Comparison of ENCODE assay signal across 9 mouse cellular contexts in genomic region chr17:6684464-6685287, GRCm38 (mm10). TPM values are rescaled to one million over a fixed set of nuclear protein-coding genes. Genes with fewer than 3 reads are reported as not detected.
DNase-seq lines count a peak whose midpoint lies in the region; ATAC-seq and TF ChIP-seq lines count a peak whose summit lies in the region.
"Not testable (repeated sequence)": the region's sequence is repeated elsewhere in the genome, so short reads cannot be mapped to it uniquely, and the experiment has no call there.
"Had no signal": no experiment of that assay in that cellular context is flagged by ENCODE, and none has a peak within 500 bp of the region (broad histone marks: within the 10 kb centered on the region; RNA-seq: fewer than 3 reads in every experiment).

No protein-coding gene starts in this region.

- H3K27me3 ChIP-seq in forebrain, embryonic 14.5 days (replicated peaks; ENCODE audit: control insufficient read depth, insufficient read depth, low read length); heart, embryonic 15.5 days; hindbrain, postnatal 0 days (ENCODE audit: insufficient read depth, low read length); limb, embryonic 12.5 days; myocyte (ENCODE audit: control insufficient read depth, insufficient read depth, insufficient read length); stomach, embryonic 16.5 days (ENCODE audit: control insufficient read depth, insufficient read depth, low read length): not testable (repeated sequence)

- not testable (repeated sequence) for H3K36me3 ChIP-seq in forebrain, embryonic 14.5 days (ENCODE audit: control insufficient read depth, insufficient read depth, low read length); heart, embryonic 15.5 days; hindbrain, postnatal 0 days (ENCODE audit: insufficient read depth, low read length); limb, embryonic 12.5 days; myocyte (ENCODE audit: control insufficient read depth, insufficient read depth); stomach, embryonic 16.5 days (ENCODE audit: control insufficient read depth, insufficient read depth, low read length)

- not testable (repeated sequence) for TF ChIP-seq CTCF in hindbrain, postnatal 0 days (IDR thresholded peaks at IDR 0.05; ENCODE audit: low read depth)

- not testable (repeated sequence) for H3K4me3 ChIP-seq in forebrain, embryonic 14.5 days (ENCODE audit: low read depth, low read length); heart, embryonic 15.5 days; hindbrain, postnatal 0 days (ENCODE audit: low read length); limb, embryonic 12.5 days (replicated peaks); myocyte; stomach, embryonic 16.5 days (replicated peaks; ENCODE audit: low read length)

- H3K79me2 ChIP-seq in myocyte (ENCODE audit: control insufficient read depth, insufficient read depth) = not testable (repeated sequence)

- peak; percentile 81 for ATAC-seq in common myeloid progenitor, adult 5-6 weeks (replicated peaks; ENCODE audit: low read depth, poor library complexity, severe bottlenecking)
- ATAC-seq in forebrain, embryonic 14.5 days = peak; percentile 95
- peak; percentile 57 for ATAC-seq in heart, embryonic 15.5 days (replicated peaks; ENCODE audit: insufficient number of reproducible peaks, insufficient read depth, low FRiP score, low read depth)
- ATAC-seq in hindbrain, postnatal 0 days = peak; percentile 85
- ATAC-seq in limb, embryonic 12.5 days (ENCODE audit: insufficient number of reproducible peaks, insufficient read depth, low FRiP score, low TSS enrichment, low read depth) = peak; percentile 47
- ATAC-seq in megakaryocyte progenitor cell, adult 5-6 weeks (replicated peaks; ENCODE audit: poor library complexity) = peak; percentile 94
- ATAC-seq in stomach, embryonic 16.5 days (ENCODE audit: insufficient read depth, low FRiP score) = peak; percentile 77; the same call in 1 of the 2 replicates

- H3K9ac ChIP-seq in forebrain, embryonic 14.5 days (ENCODE audit: low read length); heart, embryonic 15.5 days; hindbrain, postnatal 0 days (replicated peaks; ENCODE audit: low read length); limb, embryonic 12.5 days (replicated peaks); stomach, embryonic 16.5 days (ENCODE audit: low read length): not testable (repeated sequence)

- not testable (repeated sequence) for H3K4me2 ChIP-seq in forebrain, embryonic 14.5 days (ENCODE audit: low read length); heart, embryonic 15.5 days; hindbrain, postnatal 0 days (ENCODE audit: low read depth, low read length); limb, embryonic 12.5 days; stomach, embryonic 16.5 days (ENCODE audit: low read depth, low read length)
- H3K4me2 ChIP-seq in myocyte (ENCODE audit: low read depth) = peak overlapping the region; percentile 38

- DNase-seq in forebrain, embryonic 14.5 days (ENCODE audit: low spot score) = peak; percentile 7
- not testable (repeated sequence) for DNase-seq in hindbrain, postnatal 0 days (ENCODE audit: low spot score)

- H3ac ChIP-seq in myocyte (ENCODE audit: control insufficient read depth, insufficient read length) = not testable (repeated sequence)

- not testable (repeated sequence) for H3K4me1 ChIP-seq in forebrain, embryonic 14.5 days (ENCODE audit: control insufficient read depth, insufficient read depth, low read length); heart, embryonic 15.5 days (replicated peaks); hindbrain, postnatal 0 days (ENCODE audit: insufficient read depth, low read length); limb, embryonic 12.5 days (replicated peaks); stomach, embryonic 16.5 days (ENCODE audit: control insufficient read depth, insufficient read depth, low read length)

- not testable (repeated sequence) for TF ChIP-seq POLR2A in myocyte (IDR thresholded peaks at IDR 0.05; ENCODE audit: insufficient read length, low read depth)

- no CpG with 5 or more reads among the region's 4 CpGs for WGBS in forebrain, embryonic 14.5 days
- no CpG with 5 or more reads among the region's 4 CpGs for WGBS in heart, embryonic 15.5 days
- no CpG with 5 or more reads among the region's 4 CpGs for WGBS in hindbrain, postnatal 0 days
- WGBS in limb, embryonic 12.5 days = 0% methylated on average over 1 of the region's 4 CpGs
- WGBS in stomach, embryonic 16.5 days = no CpG with 5 or more reads among the region's 4 CpGs

- not testable (repeated sequence) for H3K27ac ChIP-seq in forebrain, embryonic 14.5 days (ENCODE audit: low read depth, low read length); heart, embryonic 15.5 days; limb, embryonic 12.5 days; stomach, embryonic 16.5 days (ENCODE audit: low read length)
- peak overlapping the region; percentile 45; the same call in 1 of the 2 replicates for H3K27ac ChIP-seq in hindbrain, postnatal 0 days

- not testable (repeated sequence) for H3K9me3 ChIP-seq in forebrain, embryonic 14.5 days (replicated peaks; ENCODE audit: control insufficient read depth, low read length); heart, embryonic 15.5 days (replicated peaks); hindbrain, postnatal 0 days (ENCODE audit: low read length); limb, embryonic 12.5 days; stomach, embryonic 16.5 days (replicated peaks; ENCODE audit: control insufficient read depth, low read length)

RNA-seq across cellular contexts. Expression of gene Sytl3, which starts 25.8 kb away (rescaled TPM):
- total RNA-seq in common myeloid progenitor, adult 5-6 weeks (2017) = 1.1 TPM in 1 of 2 replicates, not detected in the other
- polyA plus RNA-seq in forebrain, embryonic 14.5 days (2014; fragmentation: Nextera tagmentation; extraction: Ambion mirVana) = 0.38 and 0.51 TPM in 2 replicates
- polyA plus RNA-seq in heart, embryonic 15.5 days (2015; fragmentation: Nextera tagmentation; extraction: Ambion mirVana) = 0.30 and 3.1 TPM in 2 replicates
- total RNA-seq in hindbrain, postnatal 0 days (2014; rRNA removed) = 0.32 and 0.42 TPM in 2 replicates
- 0.73 and 0.79 TPM in 2 replicates for polyA plus RNA-seq in hindbrain, postnatal 0 days (2015; fragmentation: Nextera tagmentation; extraction: Ambion mirVana)
- not detected in 2 replicates for polyA plus RNA-seq in limb, embryonic 12.5 days (2016; fragmentation: Nextera tagmentation; extraction: Ambion mirVana)
- 0.30 TPM in 1 of 2 replicates, not detected in the other for total RNA-seq in megakaryocyte progenitor cell, adult 5-6 weeks (2015)
- 0.44 TPM in 1 of 2 replicates, not detected in the other for total RNA-seq in megakaryocyte progenitor cell, adult 5-6 weeks (2017)
- polyA plus RNA-seq in myocyte (2012; fragmentation: generic; extraction: Trizol) = not detected
- polyA plus RNA-seq in stomach, embryonic 16.5 days (2015; fragmentation: Nextera tagmentation; extraction: Ambion mirVana) = 1.1 and 1.3 TPM in 2 replicates
- polyA plus RNA-seq: liver, adult 2 months had no signal

RNA-seq across cellular contexts. Expression of gene Dynlt1f, which starts 29.0 kb away (rescaled TPM):
- 94.8 and 97.8 TPM in 2 replicates for total RNA-seq in common myeloid progenitor, adult 5-6 weeks (2017)
- polyA plus RNA-seq in forebrain, embryonic 14.5 days (2014; fragmentation: Nextera tagmentation; extraction: Ambion mirVana) = 281 and 376 TPM in 2 replicates
- polyA plus RNA-seq in heart, embryonic 15.5 days (2015; fragmentation: Nextera tagmentation; extraction: Ambion mirVana) = 171 and 185 TPM in 2 replicates
- 108 and 138 TPM in 2 replicates for total RNA-seq in hindbrain, postnatal 0 days (2014; rRNA removed)
- 294 and 303 TPM in 2 replicates for polyA plus RNA-seq in hindbrain, postnatal 0 days (2015; fragmentation: Nextera tagmentation; extraction: Ambion mirVana)
- polyA plus RNA-seq in limb, embryonic 12.5 days (2016; fragmentation: Nextera tagmentation; extraction: Ambion mirVana) = 312 and 326 TPM in 2 replicates
- total RNA-seq in megakaryocyte progenitor cell, adult 5-6 weeks (2015) = 140 and 153 TPM in 2 replicates
- total RNA-seq in megakaryocyte progenitor cell, adult 5-6 weeks (2017) = 129 and 141 TPM in 2 replicates
- polyA plus RNA-seq in myocyte (2012; fragmentation: generic; extraction: Trizol) = 198 TPM
- polyA plus RNA-seq in stomach, embryonic 16.5 days (2015; fragmentation: Nextera tagmentation; extraction: Ambion mirVana) = 211 and 215 TPM in 2 replicates
